Mouse (Mus musculus): ENCODE measurements around the gene Fam192a. TPM values are rescaled to one million over a fixed set of nuclear protein-coding genes. Genes with fewer than 3 reads are reported as not detected.

The Fam192a gene
- polyA plus RNA-seq, 1 experiment from 2014 or later = 96.2 TPM

- no peaks in the 10 kb centered on the region for H3K4me1 ChIP-seq (ENCODE audit: control insufficient read depth, insufficient read depth, low read length)
- H3K27me3 ChIP-seq (replicated peaks; ENCODE audit: control insufficient read depth, insufficient read depth, low read length) = no peaks in the 10 kb centered on the region
- H3K9ac ChIP-seq (ENCODE audit: low read length) = no peak overlapping the region
- H3K36me3 ChIP-seq (ENCODE audit: control insufficient read depth, insufficient read depth, low read length) = no peaks in the 10 kb centered on the region
- H3K4me2 ChIP-seq (ENCODE audit: low read length) = no peak overlapping the region
- ATAC-seq (no peak), DNase-seq (ENCODE audit: low spot score) (no peak)
- no peak overlapping the region for H3K4me3 ChIP-seq (ENCODE audit: low read depth, low read length)
- WGBS = 77% methylated on average over 8 of the region's 8 CpGs
- no peaks in the 10 kb centered on the region for H3K9me3 ChIP-seq (replicated peaks; ENCODE audit: control insufficient read depth, low read length)
- H3K27ac ChIP-seq (ENCODE audit: low read depth, low read length) = no peak overlapping the region
Measured at GRCm38 (mm10) chr8:94543981-94544380, 57.8 kb downstream of the Fam192a start.

DNA sequence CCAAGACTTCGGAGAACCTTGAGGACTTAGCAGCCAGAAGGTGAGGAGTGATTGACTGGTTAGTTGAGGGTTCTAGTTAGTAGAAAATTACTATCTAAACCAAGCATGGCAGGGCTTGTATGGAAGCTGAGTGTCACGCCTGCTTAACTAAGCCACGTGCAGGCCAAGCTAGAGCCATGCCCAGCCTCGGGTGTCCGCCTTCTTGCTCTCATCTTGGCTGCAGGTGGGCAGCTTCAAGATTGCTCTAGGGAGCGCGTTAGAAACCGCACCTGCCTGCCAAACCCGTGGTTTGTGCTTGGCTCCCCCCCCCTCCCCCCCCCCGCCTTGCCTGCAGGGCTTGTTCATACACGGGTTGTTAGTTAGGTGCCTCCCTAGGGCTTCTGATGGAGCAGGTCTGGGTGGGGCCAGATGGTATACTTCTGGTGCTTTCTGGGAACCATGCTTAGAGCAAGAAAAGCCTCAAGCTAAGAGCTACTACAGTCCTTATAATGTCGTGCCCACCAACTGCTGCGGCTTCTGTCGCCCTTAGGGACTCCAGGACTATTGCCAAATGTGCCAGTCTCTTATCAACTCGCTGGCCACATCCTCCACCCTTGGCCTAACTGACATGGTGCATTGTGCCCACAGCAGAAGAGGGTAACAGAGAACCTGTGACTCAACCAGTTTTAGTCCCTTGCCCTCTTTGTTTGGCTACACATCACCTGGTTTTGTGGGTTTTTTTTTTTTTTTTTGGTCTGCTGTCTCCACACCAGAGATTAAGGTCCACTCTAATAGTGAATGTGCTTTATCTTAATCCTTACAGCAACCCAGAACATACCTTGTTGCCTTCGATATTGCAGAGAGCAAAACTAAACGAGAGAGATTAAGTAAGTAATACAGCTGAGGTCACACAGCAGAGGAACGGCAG, 60.7 kb downstream of the Fam192a start:
- Histone ChIP-seq H3K4me3 (ENCODE audit: low read depth, low read length) (no peak overlapping the region), H3K27ac (ENCODE audit: low read depth, low read length) (no peak overlapping the region), H3K9ac (ENCODE audit: low read length) (no peak overlapping the region), H3K4me2 (ENCODE audit: low read length) (no peak overlapping the region), H3K27me3 (replicated peaks; ENCODE audit: control insufficient read depth, insufficient read depth, low read length) (no peaks in the 10 kb centered on the region), H3K4me1 (ENCODE audit: control insufficient read depth, insufficient read depth, low read length) (no peaks in the 10 kb centered on the region), H3K36me3 (ENCODE audit: control insufficient read depth, insufficient read depth, low read length) (no peaks in the 10 kb centered on the region), H3K9me3 (replicated peaks; ENCODE audit: control insufficient read depth, low read length) (no peaks in the 10 kb centered on the region)
- ATAC-seq (no peak), DNase-seq (ENCODE audit: low spot score) (no peak)
- WGBS = 74% methylated on average over 17 of the region's 18 CpGs

DNA sequence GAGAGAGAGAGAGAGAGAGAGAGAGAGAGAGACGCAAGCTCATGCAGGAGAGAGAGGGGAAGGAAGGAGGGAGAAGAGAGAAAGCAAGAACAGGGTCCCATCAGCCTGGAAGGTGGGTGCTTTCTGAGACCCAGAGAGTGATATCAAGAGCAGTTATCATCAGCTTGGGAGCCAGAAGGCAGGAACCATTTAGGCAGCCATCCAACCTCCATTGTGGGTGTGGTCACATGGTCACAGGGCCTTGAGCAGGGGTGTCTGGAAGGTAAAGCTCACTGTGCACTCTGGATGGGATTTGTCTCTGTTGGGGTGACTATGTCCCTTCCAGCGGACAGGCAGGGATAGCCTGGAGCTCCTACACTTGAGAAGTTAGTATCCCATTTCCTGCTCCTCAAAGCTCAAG, 61.8 kb downstream of the Fam192a start:
- Histone ChIP-seq H3K4me1 (ENCODE audit: control insufficient read depth, insufficient read depth, low read length) (no peaks in the 10 kb centered on the region), H3K27me3 (replicated peaks; ENCODE audit: control insufficient read depth, insufficient read depth, low read length) (no peaks in the 10 kb centered on the region), H3K9me3 (replicated peaks; ENCODE audit: control insufficient read depth, low read length) (no peaks in the 10 kb centered on the region), H3K27ac (ENCODE audit: low read depth, low read length) (no peak overlapping the region), H3K36me3 (ENCODE audit: control insufficient read depth, insufficient read depth, low read length) (no peaks in the 10 kb centered on the region), H3K9ac (ENCODE audit: low read length) (no peak overlapping the region), H3K4me2 (ENCODE audit: low read length) (no peak overlapping the region), H3K4me3 (ENCODE audit: low read depth, low read length) (no peak overlapping the region)
- DNase-seq (ENCODE audit: low spot score) = no peak
- 100% methylated on average over 2 of the region's 2 CpGs for WGBS
- ATAC-seq = no peak

GRCm38 (mm10) chr8:94537456-94537855, 64.3 kb downstream of the Fam192a start:
- DNase-seq (ENCODE audit: low spot score) (no peak), ATAC-seq (no peak)
- no peak overlapping the region for H3K27ac ChIP-seq (ENCODE audit: low read depth, low read length)
- WGBS = 74% methylated on average over 2 of the region's 2 CpGs
- H3K4me1 ChIP-seq (ENCODE audit: control insufficient read depth, insufficient read depth, low read length) = peaks cover 10% of the 10 kb centered on the region; the same call in 1 of the 2 replicates
- no peaks in the 10 kb centered on the region for H3K9me3 ChIP-seq (replicated peaks; ENCODE audit: control insufficient read depth, low read length)
- H3K36me3 ChIP-seq (ENCODE audit: control insufficient read depth, insufficient read depth, low read length) = no peaks in the 10 kb centered on the region
- no peak overlapping the region for H3K9ac ChIP-seq (ENCODE audit: low read length)
- no peak overlapping the region for H3K4me3 ChIP-seq (ENCODE audit: low read depth, low read length)
- H3K4me2 ChIP-seq (ENCODE audit: low read length) = no peak overlapping the region
- H3K27me3 ChIP-seq (replicated peaks; ENCODE audit: control insufficient read depth, insufficient read depth, low read length) = no peaks in the 10 kb centered on the region

DNA sequence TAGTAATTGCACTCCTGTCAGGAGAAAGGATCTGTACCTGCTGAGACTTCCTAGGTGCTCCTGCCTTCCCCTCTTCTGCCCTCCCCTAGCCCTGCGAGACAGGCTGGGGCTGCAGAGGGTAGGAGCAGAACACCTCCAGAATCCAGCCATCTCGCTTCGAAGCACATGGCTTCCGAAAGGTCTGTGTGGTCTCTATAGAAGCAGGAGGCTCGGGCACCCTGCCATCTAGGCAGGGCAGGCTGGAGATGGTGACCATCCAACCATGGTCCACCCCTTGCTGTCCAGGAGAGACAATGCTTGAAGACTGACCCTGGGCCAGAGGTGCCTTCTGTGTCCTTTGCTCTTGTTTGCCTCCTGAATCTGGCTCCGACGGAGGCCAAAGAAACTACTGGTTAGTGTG, 66.2 kb downstream of the Fam192a start:
- ATAC-seq (no peak), DNase-seq (ENCODE audit: low spot score) (no peak)
- H3K27ac ChIP-seq (ENCODE audit: low read depth, low read length) = no peak overlapping the region
- no peak overlapping the region for H3K9ac ChIP-seq (ENCODE audit: low read length)
- no peak overlapping the region for H3K4me3 ChIP-seq (ENCODE audit: low read depth, low read length)
- H3K9me3 ChIP-seq (replicated peaks; ENCODE audit: control insufficient read depth, low read length) = no peaks in the 10 kb centered on the region
- H3K4me1 ChIP-seq (ENCODE audit: control insufficient read depth, insufficient read depth, low read length) = peaks cover 13% of the 10 kb centered on the region; the same call in 1 of the 2 replicates
- H3K36me3 ChIP-seq (ENCODE audit: control insufficient read depth, insufficient read depth, low read length) = no peaks in the 10 kb centered on the region
- WGBS = 80% methylated on average over 6 of the region's 7 CpGs
- H3K27me3 ChIP-seq (replicated peaks; ENCODE audit: control insufficient read depth, insufficient read depth, low read length) = no peaks in the 10 kb centered on the region
- H3K4me2 ChIP-seq (ENCODE audit: low read length) = no peak overlapping the region

DNA sequence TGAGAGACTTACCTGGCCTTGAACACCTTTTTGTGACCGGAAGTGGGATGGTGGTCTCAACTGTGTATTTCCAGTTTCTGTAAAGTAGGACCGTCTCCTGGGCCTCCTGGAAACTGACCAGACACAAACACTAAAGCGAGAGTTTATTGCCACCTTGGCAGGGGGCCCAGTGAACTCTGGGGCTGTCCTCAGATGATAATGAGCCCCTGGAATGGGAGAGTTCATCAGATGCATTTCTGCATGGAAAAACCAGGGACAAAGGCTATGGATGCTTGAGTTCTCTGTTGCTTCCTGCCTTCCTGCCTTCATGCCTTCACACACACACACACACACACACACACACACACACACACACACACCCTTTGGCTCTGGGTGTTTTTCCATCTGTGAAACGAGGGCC, 67.2 kb downstream of the Fam192a start:
- Histone ChIP-seq H3K4me2 (ENCODE audit: low read length) (peak overlapping the region; percentile 94), H3K9me3 (replicated peaks; ENCODE audit: control insufficient read depth, low read length) (no peaks in the 10 kb centered on the region), H3K9ac (ENCODE audit: low read length) (no peak overlapping the region), H3K36me3 (ENCODE audit: control insufficient read depth, insufficient read depth, low read length) (no peaks in the 10 kb centered on the region), H3K4me3 (ENCODE audit: low read depth, low read length) (no peak overlapping the region), H3K4me1 (ENCODE audit: control insufficient read depth, insufficient read depth, low read length) (peaks cover 13% of the 10 kb centered on the region; the same call in 1 of the 2 replicates), H3K27me3 (replicated peaks; ENCODE audit: control insufficient read depth, insufficient read depth, low read length) (no peaks in the 10 kb centered on the region), H3K27ac (ENCODE audit: low read depth, low read length) (no peak overlapping the region)
- DNase-seq (ENCODE audit: low spot score) (no peak), ATAC-seq (no peak)
- 42% methylated on average over 4 of the region's 4 CpGs for WGBS

DNA sequence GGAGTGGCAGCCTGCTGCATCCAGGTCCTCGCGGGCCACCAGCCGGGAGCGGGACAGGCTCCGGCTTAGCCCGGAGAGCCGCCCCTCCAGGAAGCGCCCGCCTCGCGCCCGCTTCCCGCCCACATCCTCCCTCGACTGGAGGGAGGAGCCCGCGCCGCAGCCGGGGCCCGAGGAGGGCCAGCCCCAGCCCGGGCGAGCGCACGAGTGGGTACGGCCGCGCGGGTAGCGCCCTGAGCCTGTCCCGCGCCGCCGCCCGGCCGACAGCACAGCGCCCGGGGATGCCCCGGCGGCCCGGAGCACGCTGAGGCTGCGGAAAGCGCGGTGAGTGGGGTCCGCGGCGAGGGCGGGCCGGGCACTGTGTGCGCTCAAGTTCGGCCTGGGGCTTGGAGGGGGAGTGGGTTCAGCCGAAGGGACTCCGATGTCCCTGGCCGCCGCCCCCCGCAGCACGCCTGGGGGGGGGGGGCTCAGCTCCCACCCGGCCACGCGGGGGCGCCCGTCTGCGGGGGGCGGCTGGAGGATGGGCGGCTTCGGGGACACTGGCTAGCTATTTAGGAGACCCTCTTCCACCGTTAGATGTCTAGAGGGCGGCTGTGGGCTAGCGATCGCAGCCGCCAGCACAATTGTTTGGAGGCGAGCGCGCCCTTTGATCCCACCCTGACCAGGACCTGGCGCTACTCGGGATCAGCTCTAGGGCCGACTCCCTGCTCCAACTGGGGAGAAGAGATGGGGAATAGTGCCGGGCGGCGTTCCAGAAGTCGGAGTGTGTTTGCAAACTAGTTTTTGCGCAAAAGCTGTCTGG, 68.7 kb downstream of the Fam192a start, which contains the start of gene Cpne2:
Gene Cpne2 (plus strand): TSS at position 118 of the 799 bp plus-strand sequence.
- WGBS = under 1% methylated on average over 67 of the region's 81 CpGs
- Histone ChIP-seq H3K36me3 (ENCODE audit: control insufficient read depth, insufficient read depth, low read length) (no peaks in the 10 kb centered on the region), H3K9ac (ENCODE audit: low read length) (peak within 1 kb of the TSS; percentile 76), H3K9me3 (replicated peaks; ENCODE audit: control insufficient read depth, low read length) (no peaks in the 10 kb centered on the region), H3K4me1 (ENCODE audit: control insufficient read depth, insufficient read depth, low read length) (peaks cover 13% of the 10 kb centered on the region; the same call in 1 of the 2 replicates), H3K27me3 (replicated peaks; ENCODE audit: control insufficient read depth, insufficient read depth, low read length) (no peaks in the 10 kb centered on the region), H3K27ac (ENCODE audit: low read depth, low read length) (peak within 1 kb of the TSS; percentile 55; the same call in 1 of the 2 replicates), H3K4me3 (ENCODE audit: low read depth, low read length) (peak within 1 kb of the TSS; percentile 60), H3K4me2 (ENCODE audit: low read length) (peak within 1 kb of the TSS; percentile 94)
- DNase-seq (ENCODE audit: low spot score) (peak; percentile 69), ATAC-seq (peak; percentile 82)

- H3K27ac ChIP-seq (ENCODE audit: low read depth, low read length) = peak overlapping the region; percentile 55; the same call in 1 of the 2 replicates
- H3K27me3 ChIP-seq (replicated peaks; ENCODE audit: control insufficient read depth, insufficient read depth, low read length) = no peaks in the 10 kb centered on the region
- H3K4me2 ChIP-seq (ENCODE audit: low read length) = peak overlapping the region; percentile 94
- DNase-seq (ENCODE audit: low spot score) (no peak), ATAC-seq (peak; percentile 35; the same call in 1 of the 2 replicates)
- H3K4me1 ChIP-seq (ENCODE audit: control insufficient read depth, insufficient read depth, low read length) = peaks cover 13% of the 10 kb centered on the region; the same call in 1 of the 2 replicates
- H3K9ac ChIP-seq (ENCODE audit: low read length) = peak overlapping the region; percentile 76
- no peaks in the 10 kb centered on the region for H3K9me3 ChIP-seq (replicated peaks; ENCODE audit: control insufficient read depth, low read length)
- whole genome bisulfite sequencing = under 1% methylated on average over 34 of the region's 34 CpGs
- H3K36me3 ChIP-seq (ENCODE audit: control insufficient read depth, insufficient read depth, low read length) = no peaks in the 10 kb centered on the region
- H3K4me3 ChIP-seq (ENCODE audit: low read depth, low read length) = peak overlapping the region; percentile 60
Measured at GRCm38 (mm10) chr8:94532525-94532872, 69.3 kb downstream of the Fam192a start.
